Mouse (Mus musculus) olfactory bulb, adult 2 months (tissue): Measurements from ENCODE around the gene Scg2.

Experiments used
- CTCF ChIP-seq: fragments of 200-500 bp; IDR thresholded peaks from 2 replicates; pipeline ENCODE4 v1.5.1; 2012; ENCODE audit warnings: low read depth, mild to moderate bottlenecking, low read length, moderate library complexity; ENCODE audit not compliant: insufficient read depth
- POLR2A ChIP-seq: fragments of 200-500 bp; IDR thresholded peaks from 2 replicates; pipeline ENCODE4 v1.6.1; 2012; ENCODE audit warnings: mild to moderate bottlenecking, low read depth, low read length, moderate library complexity; ENCODE audit not compliant: insufficient read depth

- no peak for TF ChIP-seq CTCF
- no peak for TF ChIP-seq POLR2A
Observed at GRCm38 (mm10) chr1:79400284-79400683, 39.6 kb downstream of the Scg2 start.
